Mouse (Mus musculus): ENCODE data around the gene Pkd1.

DNA sequence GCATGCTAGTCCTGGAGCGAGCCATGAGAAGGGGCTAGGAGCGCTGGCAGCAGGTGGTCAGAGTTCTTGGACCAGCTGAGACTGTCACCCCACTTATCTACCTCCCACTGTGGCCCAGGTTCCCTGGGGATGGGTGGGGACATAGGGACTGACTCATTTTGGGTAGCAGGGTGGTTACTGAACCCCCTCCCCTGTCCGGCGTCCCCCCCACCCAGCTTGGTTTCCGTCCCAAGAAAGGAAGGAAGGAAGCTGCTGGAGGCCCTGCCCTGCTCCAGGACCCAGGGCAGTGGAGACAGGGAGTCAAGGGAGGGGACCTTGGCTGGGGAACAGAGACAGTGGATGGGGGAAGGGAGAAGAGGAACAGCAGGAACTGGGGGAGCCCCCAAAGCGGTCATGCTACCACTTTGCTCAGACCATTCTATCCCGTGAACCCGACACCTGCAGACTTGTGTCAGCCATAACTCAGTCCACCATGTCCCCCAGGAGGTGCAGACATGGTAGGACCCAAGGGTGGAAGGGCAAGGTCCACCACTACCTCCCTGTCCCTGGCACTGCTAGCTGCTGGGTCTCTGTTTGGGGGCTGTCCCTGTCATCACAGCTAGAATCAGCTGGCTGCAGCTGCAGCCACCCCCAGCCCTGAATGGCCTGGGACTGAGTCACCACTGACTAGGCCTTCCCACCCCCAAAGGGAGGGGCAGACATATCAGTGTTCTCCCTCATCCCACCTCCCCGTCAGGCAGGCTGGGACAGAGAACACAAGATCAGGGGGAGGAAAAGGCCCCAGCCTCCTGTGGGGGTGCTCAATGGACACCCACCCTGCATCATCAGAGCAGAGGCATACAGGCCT is 95.5 kb downstream of the Pkd1 start:
- no peak for TF ChIP-seq CTCF (IDR thresholded peaks at IDR 0.05)
- TF ChIP-seq EP300 (IDR thresholded peaks at IDR 0.05), result peak; percentile 86
